Mouse (Mus musculus): Measurements from ENCODE around the gene Mpp1. TPM values are rescaled to one million over a fixed set of nuclear protein-coding genes. Genes with fewer than 3 reads are reported as not detected.
"Not testable (repeated sequence)": the region's sequence is repeated elsewhere in the genome, so short reads cannot be mapped to it uniquely, and the experiment has no call there.

The Mpp1 gene
- polyA plus RNA-seq (2014; fragmentation: Nextera tagmentation; extraction: Ambion mirVana) = 24.6 and 28.6 TPM in 2 replicates

DNA sequence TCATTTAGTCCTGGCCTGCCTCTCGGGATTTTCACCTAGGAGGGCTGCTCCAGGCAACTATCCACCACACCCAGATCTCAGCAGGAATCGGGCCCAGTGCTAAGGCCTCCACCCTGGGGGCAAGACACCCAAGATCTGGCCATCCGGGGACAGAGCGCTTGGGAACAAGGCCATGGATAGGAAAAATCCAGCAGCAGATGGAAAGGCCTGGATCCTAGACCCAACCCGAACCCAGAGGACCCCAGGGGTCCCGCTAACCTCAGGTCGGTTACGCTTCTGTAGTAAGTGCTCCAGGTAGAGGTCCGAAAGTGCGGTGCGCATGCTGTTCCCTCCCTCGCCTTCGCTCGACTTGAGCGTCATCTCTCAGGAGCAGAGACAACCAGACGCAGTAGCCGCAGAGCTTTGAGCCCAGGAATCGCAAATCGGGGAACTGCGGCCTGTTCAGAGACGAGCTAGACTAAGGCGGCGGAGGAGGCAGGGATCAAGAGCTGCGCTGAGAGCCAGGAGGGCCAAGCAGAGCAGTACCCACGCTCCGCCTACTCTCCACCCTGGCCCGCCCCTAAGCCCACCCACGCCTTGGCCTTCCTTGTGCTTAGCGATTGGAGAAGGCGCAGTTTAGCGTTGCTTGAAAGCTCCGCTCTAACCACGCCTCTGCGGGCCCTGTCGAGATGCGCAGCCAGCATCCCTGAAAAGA lies at the start of gene Mpp1:
Gene Mpp1, minus strand, starts transcription at position 550 of the 694 bp plus-strand sequence.
- 20% methylated on average over 31 of the region's 36 CpGs for WGBS
- Histone ChIP-seq H3K36me3 (ENCODE audit: control insufficient read depth, insufficient read depth, low read length) (no peaks in the 10 kb centered on the region), H3K4me1 (ENCODE audit: control insufficient read depth, insufficient read depth, low read length) (no peaks in the 10 kb centered on the region), H3K27ac (ENCODE audit: low read depth, low read length) (no peak within 1 kb of the TSS), H3K4me2 (peak within 1 kb of the TSS; percentile 42), H3K9ac (ENCODE audit: low read length) (peak within 1 kb of the TSS; percentile 59), H3K4me3 (ENCODE audit: low read depth, low read length) (peak within 1 kb of the TSS; percentile 42), H3K27me3 (ENCODE audit: control insufficient read depth, insufficient read depth, low read length) (no peaks in the 10 kb centered on the region), H3K9me3 (ENCODE audit: control insufficient read depth, low read length) (no peaks in the 10 kb centered on the region)
- DNase-seq (ENCODE audit: low spot score, missing footprints) (peak; percentile 94), ATAC-seq (ENCODE audit: low FRiP score) (peak; percentile 100)

DNA sequence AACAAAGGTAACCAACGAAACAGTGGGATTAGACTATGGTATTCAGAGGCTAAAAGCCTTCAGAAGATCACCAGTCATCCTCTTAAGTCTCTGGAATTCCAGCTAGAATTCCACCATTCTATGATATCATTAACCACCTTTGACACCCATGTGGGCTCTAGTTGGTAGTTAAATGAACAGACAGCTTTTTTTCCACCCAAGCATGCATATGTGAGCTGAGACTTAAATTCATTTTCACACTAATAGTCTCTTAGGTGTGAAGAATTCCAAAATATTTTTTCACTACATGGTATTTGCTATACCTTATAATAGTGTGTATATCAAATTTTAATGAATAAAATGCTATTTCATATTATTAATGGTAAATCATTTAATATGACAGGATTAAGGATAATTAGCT lies 32.9 kb upstream of the Mpp1 start, which contains the start of gene Smim9:
Gene Smim9, minus strand, starts transcription at position 101 of the 400 bp plus-strand sequence.
- DNase-seq (ENCODE audit: low spot score, missing footprints) = no peak
- no peak within 1 kb of the TSS for H3K4me2 ChIP-seq

DNA sequence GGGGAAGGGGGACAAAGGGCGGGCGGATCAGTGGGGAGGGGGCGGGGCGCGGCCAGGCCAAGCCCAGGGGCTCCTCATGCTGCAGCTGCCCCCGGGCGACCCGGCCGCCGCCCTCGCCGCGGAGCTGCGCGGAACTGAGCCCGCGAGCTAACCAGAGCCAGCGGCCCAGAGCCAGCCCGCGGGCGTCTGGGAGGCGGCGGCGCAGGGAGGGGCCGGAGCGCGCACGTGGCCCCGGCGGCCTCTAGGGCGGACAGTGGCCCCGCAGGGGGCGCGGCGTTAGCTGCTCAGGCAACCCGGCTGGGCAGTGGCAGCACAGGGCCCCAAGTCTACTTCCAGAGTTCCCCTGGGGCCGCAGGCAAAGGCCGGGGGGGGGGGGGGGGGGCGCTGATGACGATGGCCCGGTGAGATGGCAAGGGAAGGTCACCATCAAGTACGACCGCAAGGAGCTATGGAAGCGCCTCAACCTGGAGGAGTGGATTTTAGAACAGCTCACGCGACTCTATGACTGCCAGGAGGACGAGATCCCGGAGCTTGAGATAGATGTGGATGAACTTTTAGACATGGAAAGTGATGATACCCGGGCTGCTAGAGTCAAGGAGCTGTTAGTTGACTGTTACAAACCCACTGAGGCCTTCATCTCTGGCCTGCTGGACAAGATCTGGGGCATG lies 24.9 kb upstream of the Mpp1 start:
- Histone ChIP-seq H3K9me3 (ENCODE audit: control insufficient read depth, low read length) (no peaks in the 10 kb centered on the region), H3K36me3 (ENCODE audit: control insufficient read depth, insufficient read depth, low read length) (no peaks in the 10 kb centered on the region), H3K27me3 (ENCODE audit: control insufficient read depth, insufficient read depth, low read length) (no peaks in the 10 kb centered on the region), H3K9ac (ENCODE audit: low read length) (peak overlapping the region; percentile 49), H3K4me2 (peak overlapping the region; percentile 43), H3K4me1 (ENCODE audit: control insufficient read depth, insufficient read depth, low read length) (no peaks in the 10 kb centered on the region), H3K27ac (ENCODE audit: low read depth, low read length) (no peak overlapping the region), H3K4me3 (ENCODE audit: low read depth, low read length) (peak overlapping the region; percentile 29)
- WGBS = 34% methylated on average over 20 of the region's 49 CpGs
- ATAC-seq (ENCODE audit: low FRiP score) (peak; percentile 95), DNase-seq (ENCODE audit: low spot score, missing footprints) (peak; percentile 89)

More for the DNA sequence above, 32.9 kb upstream of the Mpp1 start, which contains the start of gene Smim9:
- no peak for ATAC-seq (ENCODE audit: low FRiP score)
- Histone ChIP-seq H3K4me3 (ENCODE audit: low read depth, low read length) (no peak within 1 kb of the TSS), H3K36me3 (ENCODE audit: control insufficient read depth, insufficient read depth, low read length) (no peaks in the 10 kb centered on the region), H3K9me3 (ENCODE audit: control insufficient read depth, low read length) (no peaks in the 10 kb centered on the region), H3K9ac (ENCODE audit: low read length) (no peak within 1 kb of the TSS), H3K4me1 (ENCODE audit: control insufficient read depth, insufficient read depth, low read length) (no peaks in the 10 kb centered on the region), H3K27ac (ENCODE audit: low read depth, low read length) (no peak within 1 kb of the TSS), H3K27me3 (ENCODE audit: control insufficient read depth, insufficient read depth, low read length) (no peaks in the 10 kb centered on the region)
- 71% methylated on average over 1 of the region's 1 CpGs for WGBS

DNA sequence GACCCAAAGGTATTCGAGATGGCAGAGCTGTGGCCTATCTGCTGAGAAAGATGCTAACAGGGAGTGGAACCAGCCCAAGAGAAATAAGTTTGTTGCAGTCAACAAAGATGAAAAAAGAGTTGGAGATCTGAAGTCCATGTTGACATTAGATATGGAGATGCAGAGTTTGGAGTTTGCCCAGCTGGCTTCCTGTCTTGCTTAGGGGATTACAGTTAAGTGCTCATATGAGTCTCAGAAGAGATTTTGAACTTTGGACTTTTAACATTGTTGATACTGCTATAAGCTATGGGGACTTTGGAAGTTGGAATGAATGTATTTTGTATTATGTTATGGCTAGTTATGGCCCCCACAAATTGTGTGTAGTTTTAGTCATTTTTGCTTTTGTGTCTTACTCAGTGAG lies 21.4 kb upstream of the Mpp1 start:
- no peak overlapping the region for H3K4me3 ChIP-seq (ENCODE audit: low read depth, low read length)
- H3K27me3 ChIP-seq (ENCODE audit: control insufficient read depth, insufficient read depth, low read length) = no peaks in the 10 kb centered on the region
- no peaks in the 10 kb centered on the region for H3K9me3 ChIP-seq (ENCODE audit: control insufficient read depth, low read length)
- WGBS = 62% methylated on average over 1 of the region's 1 CpGs
- no peak overlapping the region for H3K4me2 ChIP-seq
- H3K27ac ChIP-seq (ENCODE audit: low read depth, low read length) = no peak overlapping the region
- no peaks in the 10 kb centered on the region for H3K4me1 ChIP-seq (ENCODE audit: control insufficient read depth, insufficient read depth, low read length)
- no peak for ATAC-seq (ENCODE audit: low FRiP score)
- H3K36me3 ChIP-seq (ENCODE audit: control insufficient read depth, insufficient read depth, low read length) = no peaks in the 10 kb centered on the region
- no peak overlapping the region for H3K9ac ChIP-seq (ENCODE audit: low read length)
- DNase-seq (ENCODE audit: low spot score, missing footprints) = no peak

DNA sequence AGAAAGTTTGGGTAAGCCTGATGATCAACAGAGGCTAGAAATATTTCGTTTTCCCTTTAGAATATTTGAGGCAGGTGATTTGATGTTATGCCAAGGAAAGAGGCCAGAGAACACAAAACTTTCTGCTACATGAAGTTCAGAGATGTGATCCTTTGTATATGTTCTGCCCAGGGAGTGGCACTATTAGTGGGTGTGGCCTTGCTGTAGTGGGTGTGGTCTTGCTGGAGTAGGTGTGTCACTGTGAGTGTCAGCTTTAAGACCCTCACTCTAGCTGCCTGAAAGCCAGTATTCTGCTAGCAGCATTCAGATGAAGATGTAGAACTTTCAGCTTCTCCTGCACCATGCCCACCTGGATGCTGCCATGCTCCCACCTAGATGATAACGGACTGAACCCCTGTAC lies 19.5 kb upstream of the Mpp1 start:
- Histone ChIP-seq H3K4me3 (ENCODE audit: low read depth, low read length) (no peak overlapping the region), H3K9ac (ENCODE audit: low read length) (no peak overlapping the region), H3K9me3 (ENCODE audit: control insufficient read depth, low read length) (no peaks in the 10 kb centered on the region), H3K27me3 (ENCODE audit: control insufficient read depth, insufficient read depth, low read length) (no peaks in the 10 kb centered on the region), H3K27ac (ENCODE audit: low read depth, low read length) (no peak overlapping the region), H3K4me2 (no peak overlapping the region), H3K36me3 (ENCODE audit: control insufficient read depth, insufficient read depth, low read length) (no peaks in the 10 kb centered on the region), H3K4me1 (ENCODE audit: control insufficient read depth, insufficient read depth, low read length) (no peaks in the 10 kb centered on the region)
- ATAC-seq (ENCODE audit: low FRiP score) (no peak), DNase-seq (ENCODE audit: low spot score, missing footprints) (no peak)
- WGBS = 80% methylated on average over 2 of the region's 2 CpGs

DNA sequence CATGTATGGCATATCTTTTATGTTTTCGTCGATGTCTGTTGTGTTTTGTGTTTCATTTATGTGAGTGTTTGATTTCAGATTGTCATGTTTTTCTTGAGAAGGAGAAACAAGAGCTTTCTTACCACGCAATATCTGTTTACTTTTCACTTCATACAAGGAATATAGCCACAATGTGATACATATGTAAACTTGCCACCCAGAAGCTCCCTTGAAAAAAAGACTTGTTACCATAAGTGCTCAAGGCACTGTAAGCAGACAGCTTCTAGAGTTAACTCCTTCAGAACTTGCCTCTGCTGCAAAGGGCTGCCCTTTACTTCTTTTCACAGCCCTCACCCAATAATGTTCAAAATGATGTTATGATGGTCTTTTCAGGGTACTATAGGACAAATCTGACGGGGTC lies 17.6 kb upstream of the Mpp1 start:
- H3K27me3 ChIP-seq (ENCODE audit: control insufficient read depth, insufficient read depth, low read length) = no peaks in the 10 kb centered on the region
- no peak overlapping the region for H3K27ac ChIP-seq (ENCODE audit: low read depth, low read length)
- H3K4me2 ChIP-seq = no peak overlapping the region
- no peaks in the 10 kb centered on the region for H3K36me3 ChIP-seq (ENCODE audit: control insufficient read depth, insufficient read depth, low read length)
- H3K4me1 ChIP-seq (ENCODE audit: control insufficient read depth, insufficient read depth, low read length) = no peaks in the 10 kb centered on the region
- no peak for ATAC-seq (ENCODE audit: low FRiP score)
- WGBS = 83% methylated on average over 4 of the region's 4 CpGs
- no peak overlapping the region for H3K4me3 ChIP-seq (ENCODE audit: low read depth, low read length)
- H3K9ac ChIP-seq (ENCODE audit: low read length) = no peak overlapping the region
- H3K9me3 ChIP-seq (ENCODE audit: control insufficient read depth, low read length) = no peaks in the 10 kb centered on the region
- no peak for DNase-seq (ENCODE audit: low spot score, missing footprints)

DNA sequence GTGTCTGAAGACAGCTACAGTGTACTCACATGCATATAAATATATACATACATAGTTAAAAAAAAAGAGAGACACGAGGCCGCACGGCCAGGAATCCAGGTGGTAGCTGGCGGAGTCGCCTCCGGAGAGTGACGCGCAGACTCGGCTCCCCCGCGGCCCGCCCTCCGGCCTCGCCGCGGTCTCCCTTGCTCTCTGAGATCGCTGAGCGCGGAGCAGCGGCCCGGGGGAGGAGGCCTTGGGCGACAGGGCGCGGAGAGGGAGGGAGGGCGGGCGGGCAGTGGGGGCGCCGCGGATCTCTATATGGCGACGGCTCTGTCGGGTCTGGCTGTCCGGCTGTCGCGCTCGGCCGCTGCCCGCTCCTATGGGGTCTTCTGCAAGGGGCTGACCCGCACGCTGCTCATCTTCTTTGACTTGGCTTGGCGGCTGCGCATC lies 12.3 kb upstream of the Mpp1 start:
- 12% methylated on average over 8 of the region's 42 CpGs for WGBS
- not testable (repeated sequence) for H3K36me3 ChIP-seq (ENCODE audit: control insufficient read depth, insufficient read depth, low read length); H3K4me1 ChIP-seq (ENCODE audit: control insufficient read depth, insufficient read depth, low read length); H3K9me3 ChIP-seq (ENCODE audit: control insufficient read depth, low read length); DNase-seq (ENCODE audit: low spot score, missing footprints); H3K27ac ChIP-seq (ENCODE audit: low read depth, low read length); H3K27me3 ChIP-seq (ENCODE audit: control insufficient read depth, insufficient read depth, low read length)
- 0 out of 2 replicates have a peak overlapping the region, but pooled peaks have one; percentile 40 for H3K9ac ChIP-seq (ENCODE audit: low read length)
- H3K4me2 ChIP-seq = peak overlapping the region; percentile 42
- peak; percentile 71 for ATAC-seq (ENCODE audit: low FRiP score)
- H3K4me3 ChIP-seq (ENCODE audit: low read depth, low read length) = peak overlapping the region; percentile 29

DNA sequence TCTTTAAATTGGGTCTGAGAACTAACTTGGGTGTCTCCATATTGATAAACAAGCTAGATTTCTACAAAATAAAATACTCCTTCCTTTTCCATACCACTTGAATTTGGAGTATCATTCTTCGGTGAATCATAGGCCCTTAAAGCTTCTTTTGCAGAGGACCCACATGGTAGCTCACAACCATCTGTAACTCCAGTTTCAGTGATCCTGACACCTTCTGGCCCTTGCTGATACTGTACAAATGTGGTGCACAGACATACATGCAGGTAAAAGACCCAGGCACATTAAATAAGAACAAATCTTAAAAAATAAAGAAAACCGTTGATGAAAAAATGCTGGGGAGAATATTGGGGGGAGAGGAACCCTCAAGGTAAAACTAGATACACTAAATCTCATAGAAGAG lies 7.4 kb upstream of the Mpp1 start:
- Histone ChIP-seq H3K27me3 (ENCODE audit: control insufficient read depth, insufficient read depth, low read length) (no peaks in the 10 kb centered on the region), H3K4me3 (ENCODE audit: low read depth, low read length) (no peak overlapping the region), H3K4me2 (no peak overlapping the region), H3K27ac (ENCODE audit: low read depth, low read length) (no peak overlapping the region), H3K9me3 (ENCODE audit: control insufficient read depth, low read length) (no peaks in the 10 kb centered on the region), H3K4me1 (ENCODE audit: control insufficient read depth, insufficient read depth, low read length) (no peaks in the 10 kb centered on the region), H3K9ac (ENCODE audit: low read length) (no peak overlapping the region), H3K36me3 (ENCODE audit: control insufficient read depth, insufficient read depth, low read length) (no peaks in the 10 kb centered on the region)
- DNase-seq (ENCODE audit: low spot score, missing footprints) (no peak), ATAC-seq (ENCODE audit: low FRiP score) (no peak)
- WGBS = 93% methylated on average over 2 of the region's 2 CpGs

DNA sequence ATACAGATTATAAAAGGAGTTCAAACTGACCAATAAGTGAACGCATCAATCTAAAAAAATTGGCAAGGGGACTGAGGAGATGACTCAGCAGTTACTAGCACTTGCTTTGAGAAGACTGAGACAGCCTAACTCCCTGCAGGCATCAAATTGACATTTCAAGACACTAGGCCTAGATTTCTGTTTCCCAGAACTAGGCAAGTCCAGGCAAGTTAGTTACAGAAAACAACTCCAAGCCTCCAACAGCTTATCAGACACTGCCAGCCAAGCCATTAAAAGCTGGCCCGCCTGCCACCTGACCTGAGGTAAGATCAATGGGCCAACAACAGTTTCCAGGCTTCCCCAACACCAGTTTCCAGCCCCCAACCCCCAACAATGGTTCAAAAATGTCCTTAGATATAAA lies 6.9 kb upstream of the Mpp1 start:
- ATAC-seq (ENCODE audit: low FRiP score) = no peak
- Histone ChIP-seq H3K4me1 (ENCODE audit: control insufficient read depth, insufficient read depth, low read length) (no peaks in the 10 kb centered on the region), H3K36me3 (ENCODE audit: control insufficient read depth, insufficient read depth, low read length) (no peaks in the 10 kb centered on the region), H3K9me3 (ENCODE audit: control insufficient read depth, low read length) (no peaks in the 10 kb centered on the region), H3K4me2 (no peak overlapping the region), H3K27ac (ENCODE audit: low read depth, low read length) (no peak overlapping the region), H3K4me3 (ENCODE audit: low read depth, low read length) (no peak overlapping the region), H3K27me3 (ENCODE audit: control insufficient read depth, insufficient read depth, low read length) (no peaks in the 10 kb centered on the region), H3K9ac (ENCODE audit: low read length) (no peak overlapping the region)
- no peak for DNase-seq (ENCODE audit: low spot score, missing footprints)
- WGBS = 91% methylated on average over 2 of the region's 2 CpGs

Measured in midbrain, embryonic 11.5 days (tissue).